Mouse (Mus musculus) right cerebral cortex, postnatal 4 days (tissue): ENCODE measurements around the gene Kcnd2.

ENCODE experiments used
- DNase-seq: peaks from one replicate; pipeline ENCODE4 v3.0.0-alpha.2; 2022

Gene Kcnd2

GRCm38 (mm10) chr6:21424202-21424785 lies 209.0 kb downstream of the Kcnd2 start:
- no peak for DNase-seq

GRCm38 (mm10) chr6:21431120-21431519 lies 215.8 kb downstream of the Kcnd2 start:
- DNase-seq: no peak

GRCm38 (mm10) chr6:21464719-21465118 lies 249.4 kb downstream of the Kcnd2 start:
- DNase-seq: no peak

GRCm38 (mm10) chr6:21471891-21472544 lies 256.7 kb downstream of the Kcnd2 start:
- no peak for DNase-seq

- no peak for DNase-seq
Measured at GRCm38 (mm10) chr6:21482714-21483113, 267.4 kb downstream of the Kcnd2 start.

- no peak for DNase-seq
Measured at GRCm38 (mm10) chr6:21488536-21488935, 273.2 kb downstream of the Kcnd2 start.

GRCm38 (mm10) chr6:21502921-21503320 lies 287.6 kb downstream of the Kcnd2 start:
- DNase-seq: no peak

- no peak for DNase-seq
Measured at GRCm38 (mm10) chr6:21510621-21511239, 295.4 kb downstream of the Kcnd2 start.

- DNase-seq: no peak
Measured at GRCm38 (mm10) chr6:21520351-21520750, 305.0 kb downstream of the Kcnd2 start.

GRCm38 (mm10) chr6:21527489-21528074 lies 312.3 kb downstream of the Kcnd2 start:
- DNase-seq: no peak

- no peak for DNase-seq
Measured at GRCm38 (mm10) chr6:21534009-21534408, 318.7 kb downstream of the Kcnd2 start.

GRCm38 (mm10) chr6:21534820-21535219 lies 319.5 kb downstream of the Kcnd2 start:
- no peak for DNase-seq

- DNase-seq: no peak
Measured at GRCm38 (mm10) chr6:21551501-21551900, 336.2 kb downstream of the Kcnd2 start.

- DNase-seq: no peak
Measured at GRCm38 (mm10) chr6:21570964-21571363, 355.7 kb downstream of the Kcnd2 start.

- DNase-seq: no peak
Measured at GRCm38 (mm10) chr6:21590156-21590555, 374.9 kb downstream of the Kcnd2 start.

- DNase-seq: no peak
Measured at GRCm38 (mm10) chr6:21597424-21597823, 382.1 kb downstream of the Kcnd2 start.

GRCm38 (mm10) chr6:21609381-21610059 lies 394.2 kb downstream of the Kcnd2 start:
- DNase-seq: no peak

- no peak for DNase-seq
Measured at GRCm38 (mm10) chr6:21629989-21630388, 414.7 kb downstream of the Kcnd2 start.

- DNase-seq: no peak
Measured at GRCm38 (mm10) chr6:21655681-21656080, 440.4 kb downstream of the Kcnd2 start.

GRCm38 (mm10) chr6:21664135-21664534 lies 448.8 kb downstream of the Kcnd2 start:
- DNase-seq: no peak

GRCm38 (mm10) chr6:21664638-21665037 lies 449.3 kb downstream of the Kcnd2 start:
- no peak for DNase-seq

GRCm38 (mm10) chr6:21684252-21684651 lies 468.9 kb downstream of the Kcnd2 start:
- no peak for DNase-seq

- no peak for DNase-seq
Measured at GRCm38 (mm10) chr6:21686388-21686787, 471.1 kb downstream of the Kcnd2 start.
